Mouse (Mus musculus): Measurements from ENCODE around the gene Rbbp8nl.

Gene Rbbp8nl

DNA sequence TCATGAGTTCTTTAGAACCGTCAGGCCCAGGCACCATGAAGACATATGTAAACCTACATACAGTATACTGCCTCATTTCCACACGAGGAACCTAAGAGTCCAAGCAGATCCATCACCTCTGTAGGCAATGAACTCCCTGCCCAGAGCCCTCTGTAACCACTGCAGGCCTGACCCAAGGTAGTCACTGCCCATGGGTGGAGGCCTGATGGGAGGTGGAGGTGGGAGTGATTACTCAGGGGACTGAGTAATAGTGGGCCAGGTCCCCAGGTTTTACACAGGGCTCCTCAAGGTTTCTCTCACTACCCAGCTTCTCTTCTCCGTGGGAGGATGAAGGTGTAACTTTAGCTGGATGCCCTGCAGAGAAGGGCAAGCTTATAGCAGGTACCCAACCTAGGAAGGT is 60.5 kb downstream of the Rbbp8nl start:
- DNase-seq (ENCODE audit: low read depth, low spot score), result no peak

DNA sequence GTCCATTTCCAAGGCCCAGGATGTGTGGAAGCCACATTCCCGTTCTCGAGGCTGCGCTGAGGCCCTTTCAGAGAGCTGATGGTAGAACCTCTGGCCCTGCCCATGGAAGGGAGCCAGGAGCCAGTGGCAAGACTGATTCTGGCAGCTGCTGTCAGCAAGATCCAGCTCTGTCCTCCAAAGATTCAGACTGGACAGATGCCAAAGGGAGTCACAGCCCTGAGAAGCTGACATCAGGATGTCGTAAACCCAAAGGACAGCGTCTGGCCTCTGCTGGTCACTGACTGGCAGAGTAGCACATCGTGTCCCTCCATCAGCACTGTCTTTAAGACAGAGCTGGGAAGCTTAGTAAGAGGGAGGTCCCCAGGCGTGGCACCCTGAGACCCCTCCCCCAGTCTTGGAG is 61.1 kb downstream of the Rbbp8nl start:
- DNase-seq (ENCODE audit: low read depth, low spot score), result no peak

DNA sequence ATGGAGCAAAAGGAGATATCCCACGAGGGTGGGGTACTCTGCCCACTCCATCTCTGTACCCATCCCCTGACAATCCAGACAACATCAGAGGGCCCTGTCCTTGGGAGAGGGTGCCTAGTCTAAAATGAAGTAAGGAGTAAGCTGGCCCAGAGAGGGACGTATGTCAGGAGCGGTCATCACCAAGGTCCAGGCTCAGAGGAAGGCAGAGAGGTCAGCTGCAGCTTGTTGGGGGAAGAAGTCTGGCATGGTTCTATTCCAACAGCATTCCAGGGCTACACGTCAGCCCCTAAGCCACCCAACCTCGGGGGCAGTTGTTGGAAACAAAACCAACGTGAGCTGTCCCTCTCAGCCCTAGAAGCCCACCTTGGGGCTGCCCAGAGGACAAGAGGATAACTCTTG is 61.6 kb downstream of the Rbbp8nl start:
- no peak for DNase-seq (ENCODE audit: low read depth, low spot score)

All from R1 (cell line).